Comparison of ENCODE assay signal across 22 mouse cellular contexts in the genomic region with DNA sequence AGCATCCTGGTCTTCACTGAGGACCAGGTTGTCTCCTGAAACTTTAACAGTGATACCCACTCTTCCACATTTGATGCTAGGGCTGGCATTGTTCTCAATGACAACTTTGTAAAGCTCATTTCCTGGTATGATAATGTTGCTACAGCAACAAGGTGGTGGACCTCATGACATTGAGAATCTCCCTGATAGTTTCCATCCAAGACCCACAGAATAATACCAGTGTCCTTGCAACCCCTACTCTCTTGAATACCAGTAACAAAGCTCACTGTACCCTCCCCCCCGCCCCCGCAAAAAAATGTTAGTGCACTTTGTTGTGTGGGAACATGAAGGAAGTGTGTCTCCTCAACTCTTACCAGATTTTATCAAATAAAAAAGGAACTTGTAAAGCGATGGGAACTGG. TPM values are rescaled to one million over a fixed set of nuclear protein-coding genes. Genes with fewer than 3 reads are reported as not detected.
DNase-seq lines count a peak whose midpoint lies in the region; ATAC-seq and TF ChIP-seq lines count a peak whose summit lies in the region.
"Had no signal": no experiment of that assay in that cellular context is flagged by ENCODE, and none has a peak within 500 bp of the region (broad histone marks: within the 10 kb centered on the region; RNA-seq: fewer than 3 reads in every experiment).

No protein-coding gene starts in this region.

- H3K4me1 ChIP-seq in stomach, postnatal 0 days (replicated peaks; ENCODE audit: control insufficient read depth, insufficient read depth), result no peaks in the 10 kb centered on the region
- no peaks in the 10 kb centered on the region for H3K4me1 ChIP-seq in kidney, adult 2 months (ENCODE audit: control insufficient read depth, insufficient read depth, low read length)
- H3K4me1 ChIP-seq: embryonic facial prominence, embryonic 15.5 days; forebrain, embryonic 10.5 days; forebrain, embryonic 12.5 days had no signal

- TF ChIP-seq CTCF in stomach, postnatal 0 days (IDR thresholded peaks at IDR 0.05; ENCODE audit: low read depth), result no peak
- no peak for TF ChIP-seq CTCF in kidney, adult 2 months (conservative IDR thresholded peaks at IDR 0.05; ENCODE audit: insufficient read depth, insufficient read length, low read depth, low read length)

- TF ChIP-seq EP300 in stomach, postnatal 0 days (optimal IDR thresholded peaks at IDR 0.05), result no peak

- no peak overlapping the region for H3K27ac ChIP-seq in stomach, postnatal 0 days (replicated peaks)
- H3K27ac ChIP-seq in kidney, adult 2 months (ENCODE audit: insufficient read depth, low read depth, low read length), result no peak overlapping the region
- H3K27ac ChIP-seq: embryonic facial prominence, embryonic 13.5 days; embryonic facial prominence, embryonic 15.5 days; forebrain, embryonic 10.5 days; forebrain, embryonic 12.5 days had no signal

- no peaks in the 10 kb centered on the region for H3K27me3 ChIP-seq in stomach, postnatal 0 days (ENCODE audit: control insufficient read depth, insufficient read depth, low read length)
- no peaks in the 10 kb centered on the region for H3K27me3 ChIP-seq in kidney, adult 2 months (replicated peaks; ENCODE audit: control insufficient read depth, insufficient read depth, low read length)
- H3K27me3 ChIP-seq: embryonic facial prominence, embryonic 13.5 days; embryonic facial prominence, embryonic 15.5 days; forebrain, embryonic 12.5 days had no signal

- DNase-seq in 416B (ENCODE audit: low read depth), result peak; percentile 5
- DNase-seq in naive thymus-derived CD4-positive, alpha-beta T cell, adult 2 months (ENCODE audit: low read depth), result peak; percentile 56
- no peak for DNase-seq in stomach, postnatal 0 days (ENCODE audit: low spot score)
- no peak for DNase-seq in kidney, adult 2 months
- DNase-seq: adrenal gland, adult 2 months; adrenal gland, postnatal 10 days; adrenal gland, postnatal 25 days; cerebellum, adult 11 months; cerebellum, adult 18-20 months; cerebellum, adult 8-10 months; cerebellum, adult 9-11 months; cerebellum, postnatal 14 days; cerebellum, postnatal 36 days; embryo, embryonic 11 days had no signal

- no peak for TF ChIP-seq POLR2A in kidney, adult 2 months (IDR thresholded peaks at IDR 0.05; ENCODE audit: low read depth, low read length)

- H3K4me2 ChIP-seq in stomach, postnatal 0 days (replicated peaks; ENCODE audit: low read depth), result no peak overlapping the region
- H3K4me2 ChIP-seq: embryonic facial prominence, embryonic 13.5 days; embryonic facial prominence, embryonic 15.5 days; forebrain, embryonic 12.5 days had no signal

- no peak overlapping the region for H3K9ac ChIP-seq in stomach, postnatal 0 days (ENCODE audit: low read length)
- H3K9ac ChIP-seq: embryonic facial prominence, embryonic 13.5 days; embryonic facial prominence, embryonic 15.5 days; forebrain, embryonic 12.5 days had no signal

- H3K36me3 ChIP-seq in stomach, postnatal 0 days (ENCODE audit: control insufficient read depth, insufficient read depth, low read length), result no peaks in the 10 kb centered on the region
- H3K36me3 ChIP-seq in kidney, adult 2 months (ENCODE audit: control insufficient read depth, insufficient read depth, low read length), result no peaks in the 10 kb centered on the region
- H3K36me3 ChIP-seq: embryonic facial prominence, embryonic 13.5 days; embryonic facial prominence, embryonic 15.5 days; forebrain, embryonic 10.5 days; forebrain, embryonic 12.5 days had no signal

- WGBS in stomach, postnatal 0 days, result 85% methylated on average over 3 of the region's 3 CpGs
- 88% methylated on average over 3 of the region's 3 CpGs for WGBS in kidney, adult 2 months

- H3K4me3 ChIP-seq in stomach, postnatal 0 days (ENCODE audit: low read depth, low read length), result no peak overlapping the region
- H3K4me3 ChIP-seq in kidney, adult 2 months (ENCODE audit: insufficient read depth, low read depth, low read length), result no peak overlapping the region
- H3K4me3 ChIP-seq: embryonic facial prominence, embryonic 13.5 days; embryonic facial prominence, embryonic 15.5 days; erythroblast, embryonic 14.5 days; forebrain, embryonic 10.5 days; forebrain, embryonic 12.5 days had no signal

- H3K9me3 ChIP-seq in stomach, postnatal 0 days (ENCODE audit: control insufficient read depth, low read length), result no peaks in the 10 kb centered on the region
- H3K9me3 ChIP-seq: embryonic facial prominence, embryonic 15.5 days; forebrain, embryonic 12.5 days had no signal

- ATAC-seq in CD4-positive, CD25-positive, alpha-beta regulatory T cell, adult 4 months, result peak; percentile 39
- ATAC-seq in stomach, postnatal 0 days (ENCODE audit: low FRiP score, low TSS enrichment), result no peak
- ATAC-seq: forebrain, embryonic 14.5 days; forebrain, embryonic 16.5 days had no signal

RNA-seq across cellular contexts. Expression of gene Dyrk2, which starts 23.6 kb away (rescaled TPM):
- 10 to 100 TPM in 1 of 2 experiments, 1 to 10 TPM in 1; 9.5 to 14.2 TPM for polyA plus RNA-seq in CD4-positive, CD25-positive, alpha-beta regulatory T cell, adult 4 months (2017; shearing (Covaris generic))
- polyA plus RNA-seq in stomach, postnatal 0 days (2015; fragmentation: Nextera tagmentation; extraction: Ambion mirVana), result 6.4 and 7.3 TPM in 2 replicates
- 21.2 and 21.5 TPM in 2 replicates for polyA plus RNA-seq in kidney, adult 2 months (2012; rRNA removed)

Comparison
In these comparisons a context has a peak if more than half of its experiments do, and no peak if none do; other contexts are left out.
1. DNase-seq: peak in 416B (single experiment) and naive thymus-derived CD4-positive, alpha-beta T cell, adult 2 months (single experiment); none in stomach, postnatal 0 days (single experiment) and kidney, adult 2 months (single experiment).